Mouse (Mus musculus): ENCODE measurements around the gene Gria3. TPM values are rescaled to one million over a fixed set of nuclear protein-coding genes. Genes with fewer than 3 reads are reported as not detected.

The Gria3 gene
- polyA plus RNA-seq, 1 experiment from 2014 or later, result 1.9 TPM

- Histone ChIP-seq H3K36me3 (no peaks in the 10 kb centered on the region), H3K27ac (no peak overlapping the region), H3K4me2 (no peak overlapping the region), H3K4me3 (replicated peaks) (no peak overlapping the region), H3K27me3 (no peaks in the 10 kb centered on the region), H3K9me3 (replicated peaks) (no peaks in the 10 kb centered on the region), H3K9ac (no peak overlapping the region), H3K4me1 (replicated peaks) (no peaks in the 10 kb centered on the region)
- 29% methylated on average over 1 of the region's 1 CpGs for WGBS (ENCODE audit: insufficient replicate concordance)
- ATAC-seq (ENCODE audit: low read depth) (no peak), DNase-seq (no peak)
These were observed 172.4 kb downstream of the Gria3 start for GRCm38 (mm10) chrX:41573079-41573478.

GRCm38 (mm10) chrX:41578797-41579196 is 178.1 kb downstream of the Gria3 start:
- Histone ChIP-seq H3K36me3 (no peaks in the 10 kb centered on the region), H3K9ac (no peak overlapping the region), H3K4me2 (no peak overlapping the region), H3K9me3 (replicated peaks) (no peaks in the 10 kb centered on the region), H3K27ac (no peak overlapping the region), H3K27me3 (no peaks in the 10 kb centered on the region), H3K4me1 (replicated peaks) (no peaks in the 10 kb centered on the region), H3K4me3 (replicated peaks) (no peak overlapping the region)
- DNase-seq (no peak), ATAC-seq (ENCODE audit: low read depth) (no peak)
- WGBS (ENCODE audit: insufficient replicate concordance), result 53% methylated on average over 5 of the region's 5 CpGs

- no peaks in the 10 kb centered on the region for H3K9me3 ChIP-seq (replicated peaks)
- ATAC-seq (ENCODE audit: low read depth) (no peak), DNase-seq (no peak)
- no peaks in the 10 kb centered on the region for H3K36me3 ChIP-seq
- no peak overlapping the region for H3K9ac ChIP-seq
- H3K27me3 ChIP-seq, result no peaks in the 10 kb centered on the region
- WGBS (ENCODE audit: insufficient replicate concordance), result 90% methylated on average over 3 of the region's 3 CpGs
- no peaks in the 10 kb centered on the region for H3K4me1 ChIP-seq (replicated peaks)
- no peak overlapping the region for H3K27ac ChIP-seq
- no peak overlapping the region for H3K4me3 ChIP-seq (replicated peaks)
- H3K4me2 ChIP-seq, result no peak overlapping the region
These were observed 187.0 kb downstream of the Gria3 start for GRCm38 (mm10) chrX:41587692-41588091.

- no peaks in the 10 kb centered on the region for H3K27me3 ChIP-seq
- no peaks in the 10 kb centered on the region for H3K36me3 ChIP-seq
- 58% methylated on average over 1 of the region's 1 CpGs for WGBS (ENCODE audit: insufficient replicate concordance)
- no peak overlapping the region for H3K27ac ChIP-seq
- no peak overlapping the region for H3K4me2 ChIP-seq
- no peak overlapping the region for H3K4me3 ChIP-seq (replicated peaks)
- DNase-seq (no peak), ATAC-seq (ENCODE audit: low read depth) (no peak)
- no peaks in the 10 kb centered on the region for H3K4me1 ChIP-seq (replicated peaks)
- no peak overlapping the region for H3K9ac ChIP-seq
- H3K9me3 ChIP-seq (replicated peaks), result no peaks in the 10 kb centered on the region
These were observed 206.5 kb downstream of the Gria3 start for GRCm38 (mm10) chrX:41607181-41607580.

- no peak overlapping the region for H3K27ac ChIP-seq
- WGBS (ENCODE audit: insufficient replicate concordance), result 55% methylated on average over 2 of the region's 2 CpGs
- no peak for DNase-seq
- no peaks in the 10 kb centered on the region for H3K27me3 ChIP-seq
- ATAC-seq (ENCODE audit: low read depth), result no peak
- H3K9ac ChIP-seq, result no peak overlapping the region
- no peaks in the 10 kb centered on the region for H3K9me3 ChIP-seq (replicated peaks)
- no peaks in the 10 kb centered on the region for H3K4me1 ChIP-seq (replicated peaks)
- no peak overlapping the region for H3K4me2 ChIP-seq
- no peaks in the 10 kb centered on the region for H3K36me3 ChIP-seq
- H3K4me3 ChIP-seq (replicated peaks), result no peak overlapping the region
These were observed 214.3 kb downstream of the Gria3 start for GRCm38 (mm10) chrX:41614920-41615319.

- no peak for DNase-seq
These were observed 216.3 kb downstream of the Gria3 start for GRCm38 (mm10) chrX:41616928-41617327.

GRCm38 (mm10) chrX:41618396-41618795 is 217.7 kb downstream of the Gria3 start:
- Histone ChIP-seq H3K4me3 (replicated peaks) (no peak overlapping the region), H3K27ac (no peak overlapping the region), H3K4me2 (no peak overlapping the region), H3K27me3 (no peaks in the 10 kb centered on the region), H3K9ac (no peak overlapping the region), H3K4me1 (replicated peaks) (no peaks in the 10 kb centered on the region), H3K9me3 (replicated peaks) (no peaks in the 10 kb centered on the region), H3K36me3 (no peaks in the 10 kb centered on the region)
- ATAC-seq (ENCODE audit: low read depth) (no peak), DNase-seq (no peak)
- WGBS (ENCODE audit: insufficient replicate concordance), result 54% methylated on average over 2 of the region's 2 CpGs

More at GRCm38 (mm10) chrX:41616928-41617327, 216.3 kb downstream of the Gria3 start:
- H3K9me3 ChIP-seq (replicated peaks), result no peaks in the 10 kb centered on the region
- no peak overlapping the region for H3K4me3 ChIP-seq (replicated peaks)
- H3K4me2 ChIP-seq, result no peak overlapping the region
- 68% methylated on average over 1 of the region's 1 CpGs for WGBS (ENCODE audit: insufficient replicate concordance)
- H3K4me1 ChIP-seq (replicated peaks), result no peaks in the 10 kb centered on the region
- no peak overlapping the region for H3K27ac ChIP-seq
- H3K9ac ChIP-seq, result no peak overlapping the region
- H3K27me3 ChIP-seq, result no peaks in the 10 kb centered on the region
- no peaks in the 10 kb centered on the region for H3K36me3 ChIP-seq
- ATAC-seq (ENCODE audit: low read depth), result no peak

- Histone ChIP-seq H3K9me3 (replicated peaks) (no peaks in the 10 kb centered on the region), H3K9ac (no peak overlapping the region), H3K27me3 (no peaks in the 10 kb centered on the region), H3K36me3 (no peaks in the 10 kb centered on the region), H3K4me1 (replicated peaks) (no peaks in the 10 kb centered on the region), H3K27ac (no peak overlapping the region), H3K4me2 (no peak overlapping the region), H3K4me3 (replicated peaks) (no peak overlapping the region)
- ATAC-seq (ENCODE audit: low read depth), result no peak
- DNase-seq, result no peak
- WGBS (ENCODE audit: insufficient replicate concordance), result 73% methylated on average over 4 of the region's 4 CpGs
These were observed 232.9 kb downstream of the Gria3 start for GRCm38 (mm10) chrX:41633576-41633975.

- Histone ChIP-seq H3K27me3 (no peaks in the 10 kb centered on the region), H3K4me1 (replicated peaks) (no peaks in the 10 kb centered on the region), H3K9ac (no peak overlapping the region), H3K9me3 (replicated peaks) (no peaks in the 10 kb centered on the region), H3K4me3 (replicated peaks) (no peak overlapping the region), H3K27ac (no peak overlapping the region), H3K4me2 (no peak overlapping the region), H3K36me3 (no peaks in the 10 kb centered on the region)
- 34% methylated on average over 2 of the region's 2 CpGs for WGBS (ENCODE audit: insufficient replicate concordance)
- no peak for DNase-seq
- no peak for ATAC-seq (ENCODE audit: low read depth)
These were observed 244.3 kb downstream of the Gria3 start for GRCm38 (mm10) chrX:41644954-41645353.

GRCm38 (mm10) chrX:41657791-41658190 is 257.1 kb downstream of the Gria3 start:
- ATAC-seq (ENCODE audit: low read depth) (no peak), DNase-seq (no peak)
- no peaks in the 10 kb centered on the region for H3K27me3 ChIP-seq
- H3K9ac ChIP-seq, result no peak overlapping the region
- H3K4me1 ChIP-seq (replicated peaks), result no peaks in the 10 kb centered on the region
- WGBS (ENCODE audit: insufficient replicate concordance), result 53% methylated on average over 4 of the region's 4 CpGs
- H3K36me3 ChIP-seq, result no peaks in the 10 kb centered on the region
- H3K4me3 ChIP-seq (replicated peaks), result no peak overlapping the region
- no peak overlapping the region for H3K4me2 ChIP-seq
- no peaks in the 10 kb centered on the region for H3K9me3 ChIP-seq (replicated peaks)
- H3K27ac ChIP-seq, result no peak overlapping the region

GRCm38 (mm10) chrX:41688869-41689268 is 288.2 kb downstream of the Gria3 start:
- ATAC-seq (ENCODE audit: low read depth), result no peak
- no peaks in the 10 kb centered on the region for H3K36me3 ChIP-seq

GRCm38 (mm10) chrX:41692076-41692475 is 291.4 kb downstream of the Gria3 start:
- no peak for DNase-seq
- Histone ChIP-seq H3K27ac (no peak overlapping the region), H3K9me3 (replicated peaks) (no peaks in the 10 kb centered on the region), H3K4me3 (replicated peaks) (no peak overlapping the region), H3K4me1 (replicated peaks) (no peaks in the 10 kb centered on the region), H3K27me3 (no peaks in the 10 kb centered on the region), H3K36me3 (no peaks in the 10 kb centered on the region), H3K9ac (no peak overlapping the region), H3K4me2 (no peak overlapping the region)
- 50% methylated on average over 1 of the region's 1 CpGs for WGBS (ENCODE audit: insufficient replicate concordance)
- ATAC-seq (ENCODE audit: low read depth), result no peak

More at GRCm38 (mm10) chrX:41688869-41689268, 288.2 kb downstream of the Gria3 start:
- DNase-seq, result no peak
- WGBS (ENCODE audit: insufficient replicate concordance), result 56% methylated on average over 2 of the region's 2 CpGs
- H3K4me2 ChIP-seq, result no peak overlapping the region
- no peak overlapping the region for H3K4me3 ChIP-seq (replicated peaks)
- H3K9me3 ChIP-seq (replicated peaks), result no peaks in the 10 kb centered on the region
- no peak overlapping the region for H3K9ac ChIP-seq
- H3K27me3 ChIP-seq, result no peaks in the 10 kb centered on the region
- no peak overlapping the region for H3K27ac ChIP-seq
- no peaks in the 10 kb centered on the region for H3K4me1 ChIP-seq (replicated peaks)

All from liver, embryonic 13.5 days (tissue).